Comparison of ENCODE assay signal across 1 mouse cellular context in the genomic region with DNA sequence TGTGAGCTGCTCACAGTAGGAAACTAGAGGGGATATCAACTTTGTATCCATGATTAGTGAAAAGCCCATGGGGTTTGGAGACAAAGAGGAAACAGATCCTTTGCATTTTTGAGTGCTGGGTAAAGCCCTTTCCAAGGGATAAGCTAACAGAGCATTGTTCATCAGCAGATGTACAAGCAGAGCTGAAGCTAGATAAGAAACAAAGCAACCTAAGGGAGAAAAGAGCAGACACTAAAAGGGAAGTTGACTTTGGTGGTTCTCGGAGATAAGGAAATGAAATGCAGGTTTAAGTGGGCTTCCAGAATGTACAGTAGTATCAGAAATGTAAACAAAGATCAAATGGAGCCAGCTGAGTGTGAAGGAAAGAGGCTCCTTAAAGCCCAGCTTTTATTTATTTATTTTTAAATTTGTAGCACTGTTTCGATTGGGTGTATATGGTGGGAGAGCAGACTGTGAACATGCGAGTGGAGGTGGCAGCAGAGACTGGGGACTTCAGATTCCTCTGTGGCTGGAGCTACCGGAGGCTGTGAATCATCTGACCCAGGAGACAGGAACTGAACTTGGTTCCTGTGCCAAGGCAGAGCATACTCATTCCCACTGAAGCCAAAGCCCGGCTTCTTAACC.
TF ChIP-seq lines count a peak whose summit lies in the region.

No protein-coding gene starts in this region.

TF ChIP-seq in MEL, 35 proteins besides CTCF, POLR2A, EP300 and RAD21 (continued from another document):
- TF ChIP-seq TBP (IDR thresholded peaks at IDR 0.05; ENCODE audit: low read depth, low read length), result 0 out of 2 replicates have a peak, but pooled peaks have one; percentile 21
